ENCODE assay signal across 18 mouse cellular contexts in genomic region chr7:114290078-114290506, GRCm38 (mm10). TPM values are rescaled to one million over a fixed set of nuclear protein-coding genes. Genes with fewer than 3 reads are reported as not detected.
DNase-seq lines count a peak whose midpoint lies in the region; ATAC-seq and TF ChIP-seq lines count a peak whose summit lies in the region.
"Had no signal": no experiment of that assay in that cellular context is flagged by ENCODE, and none has a peak within 500 bp of the region (broad histone marks: within the 10 kb centered on the region; RNA-seq: fewer than 3 reads in every experiment).

No protein-coding gene starts in this region.

- no peaks in the 10 kb centered on the region for H3K36me3 ChIP-seq in forebrain, embryonic 14.5 days (ENCODE audit: control insufficient read depth, insufficient read depth, low read length)
- no peaks in the 10 kb centered on the region for H3K36me3 ChIP-seq in forebrain, embryonic 13.5 days (ENCODE audit: poor library complexity, severe bottlenecking)
- no peaks in the 10 kb centered on the region for H3K36me3 ChIP-seq in CH12.LX (replicated peaks in 1 of 2; ENCODE audit: control insufficient read depth in 1 of 2, insufficient read depth in 1 of 2, low read length in 1 of 2)
- no peaks in the 10 kb centered on the region for H3K36me3 ChIP-seq in kidney, embryonic 15.5 days
- H3K36me3 ChIP-seq: embryonic facial prominence, embryonic 10.5 days had no signal

- no peaks in the 10 kb centered on the region for H3K9me3 ChIP-seq in forebrain, embryonic 14.5 days (replicated peaks; ENCODE audit: control insufficient read depth, low read length)
- H3K9me3 ChIP-seq in forebrain, embryonic 13.5 days (replicated peaks), result no peaks in the 10 kb centered on the region
- no peaks in the 10 kb centered on the region for H3K9me3 ChIP-seq in CH12.LX (replicated peaks; ENCODE audit: low read length)
- H3K9me3 ChIP-seq in kidney, embryonic 15.5 days (replicated peaks), result no peaks in the 10 kb centered on the region
- H3K9me3 ChIP-seq: embryonic facial prominence, embryonic 10.5 days had no signal

- peaks cover 2% of the 10 kb centered on the region; the same call in 1 of the 2 replicates for H3K4me1 ChIP-seq in forebrain, embryonic 14.5 days (ENCODE audit: control insufficient read depth, insufficient read depth, low read length)
- H3K4me1 ChIP-seq in forebrain, embryonic 13.5 days, result peaks cover 8% of the 10 kb centered on the region
- H3K4me1 ChIP-seq in CH12.LX (ENCODE audit: control insufficient read depth in 1 of 2, insufficient read depth in 2 of 2), result peaks cover 15 to 42% of the 10 kb centered on the region in 2 experiments
- peaks cover 25% of the 10 kb centered on the region for H3K4me1 ChIP-seq in kidney, embryonic 15.5 days

- H3K4me3 ChIP-seq in forebrain, embryonic 14.5 days (ENCODE audit: low read depth, low read length), result no peak overlapping the region
- H3K4me3 ChIP-seq in forebrain, embryonic 13.5 days, result no peak overlapping the region
- no peak overlapping the region for H3K4me3 ChIP-seq in layer of hippocampus, adult 2 months
- no peak overlapping the region for H3K4me3 ChIP-seq in CH12.LX (replicated peaks in 1 of 3; ENCODE audit: low read depth in 2 of 3, low read length in 2 of 3, poor library complexity in 1 of 3)
- H3K4me3 ChIP-seq in kidney, embryonic 15.5 days (replicated peaks), result no peak overlapping the region
- H3K4me3 ChIP-seq: embryonic facial prominence, embryonic 10.5 days; gastrocnemius, adult 2 months; heart, adult 2 months; myocyte had no signal

- no peak for TF ChIP-seq POLR2A in CH12.LX (IDR thresholded peaks at IDR 0.05; ENCODE audit: low read depth, low read length)

- no peak for TF ChIP-seq RAD21 in CH12.LX (IDR thresholded peaks at IDR 0.05; ENCODE audit: low read depth, low read length)

- no peak overlapping the region for H3K9ac ChIP-seq in forebrain, embryonic 14.5 days (ENCODE audit: low read length)
- H3K9ac ChIP-seq in forebrain, embryonic 13.5 days, result no peak overlapping the region
- no peak overlapping the region for H3K9ac ChIP-seq in CH12.LX (ENCODE audit: insufficient read depth, low read depth)
- H3K9ac ChIP-seq in kidney, embryonic 15.5 days, result no peak overlapping the region

- peak overlapping the region; percentile 1; the same call in 1 of the 2 replicates for H3K27ac ChIP-seq in forebrain, embryonic 14.5 days (ENCODE audit: low read depth, low read length)
- H3K27ac ChIP-seq in forebrain, embryonic 13.5 days, result no peak overlapping the region
- peak overlapping the region; percentile 48; the same call in 1 of the 2 replicates for H3K27ac ChIP-seq in layer of hippocampus, adult 2 months
- H3K27ac ChIP-seq in CH12.LX (ENCODE audit: insufficient read depth, low read depth), result peak overlapping the region; percentile 34; the same call in 1 of the 2 replicates
- no peak overlapping the region for H3K27ac ChIP-seq in kidney, embryonic 15.5 days
- H3K27ac ChIP-seq: embryonic facial prominence, embryonic 10.5 days; gastrocnemius, adult 2 months; heart, adult 2 months had no signal

- peak; percentile 61 for DNase-seq in forebrain, embryonic 14.5 days (ENCODE audit: low spot score)
- no peak for DNase-seq in layer of hippocampus, adult 2 months (ENCODE audit: low spot score in 2 of 2)
- no peak for DNase-seq in layer of hippocampus, adult 8-10 months (ENCODE audit: low spot score in 2 of 2)
- no peak for DNase-seq in CH12.LX (ENCODE audit: extremely low read depth)
- peak; percentile 80 for DNase-seq in cerebellum, adult 8-10 months
- DNase-seq in embryo, embryonic 11 days, result no peak
- DNase-seq: adrenal gland, adult 2 months; gastrocnemius, adult 2 months; heart, adult 2 months; heart, postnatal 10 days; kidney, adult 11 months; kidney, postnatal 25 days; liver; thymus, adult 18-20 months had no signal

- in situ Hi-C loops in CH12.LX (cut with MboI; ENCODE audit: low pct_ligation_motif_present, low pct_unique_long_range_greater_than_20kb, low sequenced_read_pairs), result no loop called here

- no peaks in the 10 kb centered on the region for H3K27me3 ChIP-seq in forebrain, embryonic 14.5 days (replicated peaks; ENCODE audit: control insufficient read depth, insufficient read depth, low read length)
- H3K27me3 ChIP-seq in forebrain, embryonic 13.5 days, result no peaks in the 10 kb centered on the region
- no peaks in the 10 kb centered on the region for H3K27me3 ChIP-seq in CH12.LX (replicated peaks)
- H3K27me3 ChIP-seq in kidney, embryonic 15.5 days, result no peaks in the 10 kb centered on the region

- peak; percentile 68; the same call in 1 of the 2 replicates for ATAC-seq in forebrain, embryonic 14.5 days
- ATAC-seq in forebrain, embryonic 13.5 days, result no peak
- ATAC-seq in kidney, embryonic 15.5 days (replicated peaks; ENCODE audit: low FRiP score), result no peak

- H3K79me2 ChIP-seq in CH12.LX (replicated peaks; ENCODE audit: control insufficient read depth, extremely low read depth, insufficient read depth, poor library complexity, severe bottlenecking), result no peaks in the 10 kb centered on the region

- no peak for TF ChIP-seq EP300 in CH12.LX (IDR thresholded peaks at IDR 0.05; ENCODE audit: low read length)

- dilution Hi-C loops in CH12.LX (cut with MboI; ENCODE audit: extremely low pct_ligation_motif_present, extremely low pct_unique_long_range_greater_than_20kb, low sequenced_read_pairs), result no loop called here

- no peak overlapping the region for H3K4me2 ChIP-seq in forebrain, embryonic 14.5 days (ENCODE audit: low read length)
- H3K4me2 ChIP-seq in forebrain, embryonic 13.5 days, result no peak overlapping the region
- H3K4me2 ChIP-seq in CH12.LX (ENCODE audit: insufficient read depth, low read depth, poor library complexity, severe bottlenecking), result no peak overlapping the region
- no peak overlapping the region for H3K4me2 ChIP-seq in kidney, embryonic 15.5 days

- 58% methylated on average over 5 of the region's 5 CpGs for WGBS in forebrain, embryonic 14.5 days
- 65% methylated on average over 5 of the region's 5 CpGs for WGBS in forebrain, embryonic 13.5 days
- 50% methylated on average over 5 of the region's 5 CpGs for WGBS in kidney, embryonic 15.5 days

- no peak for TF ChIP-seq CTCF in layer of hippocampus, adult 2 months (conservative IDR thresholded peaks at IDR 0.05)
- no peak for TF ChIP-seq CTCF in CH12.LX (conservative IDR thresholded peaks at IDR 0.05 in 1 of 2, IDR thresholded peaks at IDR 0.05 in 1 of 2; ENCODE audit: low read depth in 2 of 2, low read length in 2 of 2)

TF ChIP-seq in CH12.LX, 34 proteins besides CTCF, POLR2A, EP300 and RAD21:
- TF ChIP-seq JUN (IDR thresholded peaks at IDR 0.05; ENCODE audit: insufficient read depth, low read depth, low read length), result no peak
- no peak for TF ChIP-seq UBTF (IDR thresholded peaks at IDR 0.05; ENCODE audit: low read depth, low read length)
- TF ChIP-seq ETS1 (conservative IDR thresholded peaks at IDR 0.05; ENCODE audit: low read depth, low read length), result no peak
- no peak for TF ChIP-seq SMC3 (IDR thresholded peaks at IDR 0.05; ENCODE audit: low read depth, low read length)
- no peak for TF ChIP-seq MAFK (IDR thresholded peaks at IDR 0.05; ENCODE audit: insufficient replicate concordance, low read length)
- no peak for TF ChIP-seq CHD1 (IDR thresholded peaks at IDR 0.05; ENCODE audit: low read depth, low read length)
- TF ChIP-seq MAZ (IDR thresholded peaks at IDR 0.05; ENCODE audit: low read depth, low read length), result no peak
- no peak for TF ChIP-seq MAX (IDR thresholded peaks at IDR 0.05; ENCODE audit: low read length)
- TF ChIP-seq PAX5 (IDR thresholded peaks at IDR 0.05; ENCODE audit: low read length), result no peak

RNA-seq across cellular contexts. Expression of gene Psma1, which starts 14.2 kb away (rescaled TPM):
- 450 and 469 TPM in 2 replicates for polyA plus RNA-seq in forebrain, embryonic 14.5 days (2014; fragmentation: Nextera tagmentation; extraction: Ambion mirVana)
- 482 and 494 TPM in 2 replicates for polyA plus RNA-seq in forebrain, embryonic 13.5 days (2015; fragmentation: Nextera tagmentation; extraction: Ambion mirVana)
- total RNA-seq in layer of hippocampus, adult 2 months (2021), result 100 to 1,000 TPM; 110 to 117 TPM
- total RNA-seq in layer of hippocampus, adult 8-10 months (2022), result 100 to 1,000 TPM; 118 to 124 (median 118) TPM
- total RNA-seq in CH12.LX (2012; rRNA removed) (297 and 340 TPM in 2 replicates), CH12.LX (2014; rRNA removed) (706 and 745 TPM in 2 replicates)
- 372 and 393 TPM in 2 replicates for polyA plus RNA-seq in CH12.LX (2012; ENCODE audit: insufficient read length, low read depth)
- 422 and 445 TPM in 2 replicates for polyA plus RNA-seq in kidney, embryonic 15.5 days (2015; fragmentation: Nextera tagmentation; extraction: Ambion mirVana)

RNA-seq across cellular contexts. Expression of gene Copb1, which starts 35.6 kb away (rescaled TPM):
- 105 and 112 TPM in 2 replicates for polyA plus RNA-seq in forebrain, embryonic 14.5 days (2014; fragmentation: Nextera tagmentation; extraction: Ambion mirVana)
- polyA plus RNA-seq in forebrain, embryonic 13.5 days (2015; fragmentation: Nextera tagmentation; extraction: Ambion mirVana), result 84.1 and 94.3 TPM in 2 replicates
- total RNA-seq in layer of hippocampus, adult 2 months (2021), result 10 to 100 TPM; 60.7 to 61.2 TPM
- 10 to 100 TPM; 56.4 to 66.4 (median 63.2) TPM for total RNA-seq in layer of hippocampus, adult 8-10 months (2022)
- total RNA-seq in CH12.LX (2012; rRNA removed), result 71.0 and 74.2 TPM in 2 replicates
- 154 and 158 TPM in 2 replicates for total RNA-seq in CH12.LX (2014; rRNA removed)
- polyA plus RNA-seq in CH12.LX (2012; ENCODE audit: insufficient read length, low read depth), result 101 and 114 TPM in 2 replicates
- polyA plus RNA-seq in kidney, embryonic 15.5 days (2015; fragmentation: Nextera tagmentation; extraction: Ambion mirVana), result 125 and 131 TPM in 2 replicates

Comparison
In these comparisons a context has a peak if more than half of its experiments do, and no peak if none do; other contexts are left out.
1. H3K27ac ChIP-seq: peak in forebrain, embryonic 14.5 days (single experiment), layer of hippocampus, adult 2 months (single experiment) and CH12.LX (single experiment); none in forebrain, embryonic 13.5 days (single experiment) and kidney, embryonic 15.5 days (single experiment).
2. DNase-seq: peak in forebrain, embryonic 14.5 days (single experiment) and cerebellum, adult 8-10 months (single experiment); none in layer of hippocampus, adult 2 months (0 of 2), layer of hippocampus, adult 8-10 months (0 of 2), CH12.LX (single experiment) and embryo, embryonic 11 days (single experiment).